Mouse (Mus musculus): ENCODE measurements around the gene Scaf4.

Scaf4 gene

GRCm38 (mm10) chr16:90283905-90284891, at the start of gene Scaf4:
TSS of gene Scaf4 (minus strand) at chr16:90284503.
- DNase-seq (ENCODE audit: low spot score in 2 of 2) = peak; percentile 90 to 94

- no peak for DNase-seq (ENCODE audit: low spot score in 2 of 2)
Measured at GRCm38 (mm10) chr16:90332553-90332952, 48.2 kb upstream of the Scaf4 start.

- DNase-seq (ENCODE audit: low spot score in 2 of 2) = no peak
Measured at GRCm38 (mm10) chr16:90330979-90331378, 46.7 kb upstream of the Scaf4 start.

GRCm38 (mm10) chr16:90329511-90329910, 45.2 kb upstream of the Scaf4 start:
- no peak for DNase-seq (ENCODE audit: low spot score in 2 of 2)

- DNase-seq (ENCODE audit: low spot score in 2 of 2) = peak; percentile 69 to 83
Measured at GRCm38 (mm10) chr16:90322850-90323528, 38.7 kb upstream of the Scaf4 start.

- DNase-seq (ENCODE audit: low spot score in 2 of 2) = no peak
Measured at GRCm38 (mm10) chr16:90319321-90319720, 35.0 kb upstream of the Scaf4 start.

- no peak for DNase-seq (ENCODE audit: low spot score in 2 of 2)
Measured at GRCm38 (mm10) chr16:90318372-90318926, 34.1 kb upstream of the Scaf4 start.

- DNase-seq (ENCODE audit: low spot score in 2 of 2) = no peak
Measured at GRCm38 (mm10) chr16:90317777-90318176, 33.5 kb upstream of the Scaf4 start.

GRCm38 (mm10) chr16:90315881-90316280, 31.6 kb upstream of the Scaf4 start:
- DNase-seq (ENCODE audit: low spot score in 2 of 2) = no peak

GRCm38 (mm10) chr16:90312449-90313082, 28.3 kb upstream of the Scaf4 start:
- DNase-seq (ENCODE audit: low spot score in 2 of 2) = peak; percentile 20 to 22

GRCm38 (mm10) chr16:90310488-90311135, 26.3 kb upstream of the Scaf4 start:
- DNase-seq (ENCODE audit: low spot score in 2 of 2) = no peak

- DNase-seq (ENCODE audit: low spot score in 2 of 2) = no peak
Measured at GRCm38 (mm10) chr16:90309784-90310183, 25.5 kb upstream of the Scaf4 start.

- no peak for DNase-seq (ENCODE audit: low spot score in 2 of 2)
Measured at GRCm38 (mm10) chr16:90303988-90304299, 19.6 kb upstream of the Scaf4 start.

GRCm38 (mm10) chr16:90303286-90303987, 19.1 kb upstream of the Scaf4 start:
- DNase-seq (ENCODE audit: low spot score in 2 of 2) = no peak

GRCm38 (mm10) chr16:90301706-90302105, 17.4 kb upstream of the Scaf4 start:
- no peak for DNase-seq (ENCODE audit: low spot score in 2 of 2)

GRCm38 (mm10) chr16:90300896-90301295, 16.6 kb upstream of the Scaf4 start:
- no peak for DNase-seq (ENCODE audit: low spot score in 2 of 2)

GRCm38 (mm10) chr16:90299591-90299990, 15.3 kb upstream of the Scaf4 start:
- DNase-seq (ENCODE audit: low spot score in 2 of 2) = no peak

- no peak for DNase-seq (ENCODE audit: low spot score in 2 of 2)
Measured at GRCm38 (mm10) chr16:90298426-90299300, 14.4 kb upstream of the Scaf4 start.

- DNase-seq (ENCODE audit: low spot score in 2 of 2) = no peak
Measured at GRCm38 (mm10) chr16:90297479-90298425, 13.4 kb upstream of the Scaf4 start.
